Mouse (Mus musculus) MEL (cell line): Measurements from ENCODE around the gene 4930442H23Rik. TPM values are rescaled to one million over a fixed set of nuclear protein-coding genes. Genes with fewer than 3 reads are reported as not detected.

Experiments used
- DNase-seq: peaks from one replicate; pipeline ENCODE4 v3.0.0; 2011; ENCODE audit warnings: low read depth, low spot score
- H3K27ac ChIP-seq: 2 replicates; pipeline ENCODE4 v1.5.1; 2012; ENCODE audit warnings: low read depth, mild to moderate bottlenecking, control low read depth, low read length, moderate library complexity; ENCODE audit not compliant: control insufficient read depth
- H3K27me3 ChIP-seq, 2 experiments: fragments of 150-350 bp in 1 of 2; sonication (generic) in 1 of 2; 2 replicates each; pipeline ENCODE4 v1.6.1; 2012; ENCODE audit warnings: low read length in 2 of 2, mild to moderate bottlenecking in 2 of 2, improper control_type of control experiment in 1 of 2, moderate library complexity in 1 of 2; ENCODE audit not compliant: insufficient read depth in 2 of 2, control insufficient read depth in 1 of 2
- H3K36me3 ChIP-seq, 2 experiments: 2 replicates each; pipeline ENCODE4 v1.6.1; 2012 to 2014; ENCODE audit warnings: low read length in 2 of 2, improper control_type of control experiment in 1 of 2, inconsistent platforms in 1 of 2, mild to moderate bottlenecking in 1 of 2; ENCODE audit not compliant: insufficient read depth in 2 of 2, control insufficient read depth in 1 of 2
- H3K4me1 ChIP-seq, 2 experiments: fragments of 150-350 bp in 1 of 2; sonication (generic) in 1 of 2; 2 replicates each; pipeline ENCODE4 v1.6.1; 2012; ENCODE audit warnings: low read length in 2 of 2, improper control_type of control experiment in 1 of 2, mild to moderate bottlenecking in 1 of 2; ENCODE audit not compliant: insufficient read depth in 2 of 2, control insufficient read depth in 1 of 2
- H3K4me3 ChIP-seq, 2 experiments: fragments of 150-350 bp in 1 of 2; sonication (generic) in 1 of 2; 2 replicates each; pipeline ENCODE4 v1.5.1; 2012; ENCODE audit warnings: low read depth in 2 of 2, low read length in 2 of 2, mild to moderate bottlenecking in 2 of 2, moderate library complexity in 2 of 2, control low read depth in 1 of 2, improper control_type of control experiment in 1 of 2; ENCODE audit not compliant: control insufficient read depth in 1 of 2, insufficient read depth in 1 of 2
- H3K79me2 ChIP-seq: 2 replicates; pipeline ENCODE4 v1.6.1; 2012; ENCODE audit warnings: mild to moderate bottlenecking, low read length, moderate library complexity; ENCODE audit not compliant: control insufficient read depth, poor library complexity, insufficient read depth
- H3K9ac ChIP-seq: 2 replicates; pipeline ENCODE4 v1.6.1; 2012; ENCODE audit warnings: low read depth, mild to moderate bottlenecking, control low read depth, low read length, moderate library complexity; ENCODE audit not compliant: control insufficient read depth, poor library complexity, severe bottlenecking
- H3K9me3 ChIP-seq: fragments of 150-350 bp; sonication (generic); replicated peaks from 2 replicates; pipeline ENCODE4 v1.6.1; 2012; ENCODE audit warnings: mild to moderate bottlenecking, low read length, improper control_type of control experiment, moderate library complexity; ENCODE audit not compliant: insufficient read depth
- BHLHE40 ChIP-seq: IDR thresholded peaks from 2 replicates; pipeline ENCODE4 v1.6.1; 2012; ENCODE audit warnings: low read depth, mild to moderate bottlenecking, inconsistent platforms, low read length, improper control_type of control experiment, borderline replicate concordance
- CHD1 ChIP-seq: IDR thresholded peaks from 2 replicates; pipeline ENCODE4 v1.6.1; 2012; ENCODE audit warnings: low read depth, mild to moderate bottlenecking, inconsistent platforms, low read length, improper control_type of control experiment
- CHD2 ChIP-seq: IDR thresholded peaks from 2 replicates; pipeline ENCODE4 v1.6.1; 2011; ENCODE audit warnings: low read length, improper control_type of control experiment
- CTCF ChIP-seq, 3 experiments: IDR thresholded peaks in 2 of 3; conservative IDR thresholded peaks in 1 of 3; 2 replicates each; pipeline ENCODE4 v1.5.1; 2011 to 2012; ENCODE audit warnings: low read length in 3 of 3, low read depth in 2 of 3, mild to moderate bottlenecking in 2 of 3, improper control_type of control experiment in 1 of 3, inconsistent platforms in 1 of 3, mixed read lengths in 1 of 3, moderate library complexity in 1 of 3; ENCODE audit not compliant: control insufficient read depth in 1 of 3, insufficient read depth in 1 of 3, poor library complexity in 1 of 3, severe bottlenecking in 1 of 3
- E2F4 ChIP-seq: IDR thresholded peaks from 2 replicates; pipeline ENCODE4 v1.6.1; 2011; ENCODE audit warnings: low read depth, low read length, improper control_type of control experiment, borderline replicate concordance
- ELF1 ChIP-seq: IDR thresholded peaks from 2 replicates; pipeline ENCODE4 v1.6.1; 2014; ENCODE audit warnings: low read depth, mild to moderate bottlenecking, inconsistent platforms, low read length, improper control_type of control experiment, moderate library complexity
- EP300 ChIP-seq, 2 experiments: IDR thresholded peaks; 2 replicates each; pipeline ENCODE4 v1.6.1; 2011; ENCODE audit warnings: improper control_type of control experiment in 2 of 2, low read length in 2 of 2, low read depth in 1 of 2, mild to moderate bottlenecking in 1 of 2
- ETS1 ChIP-seq: IDR thresholded peaks from 2 replicates; pipeline ENCODE4 v1.6.1; 2012; ENCODE audit warnings: low read depth, mild to moderate bottlenecking, inconsistent platforms, low read length, improper control_type of control experiment, moderate library complexity
- GABPA ChIP-seq: IDR thresholded peaks from 2 replicates; pipeline ENCODE4 v1.6.1; 2012; ENCODE audit warnings: low read depth, mild to moderate bottlenecking, inconsistent platforms, low read length, improper control_type of control experiment, moderate library complexity
- GATA1 ChIP-seq: IDR thresholded peaks from 2 replicates; pipeline ENCODE4 v1.6.1; 2011; ENCODE audit warnings: low read depth, low read length, improper control_type of control experiment
- HCFC1 ChIP-seq: IDR thresholded peaks from 2 replicates; pipeline ENCODE4 v1.6.1; 2012; ENCODE audit warnings: low read depth, mild to moderate bottlenecking, inconsistent platforms, low read length, improper control_type of control experiment, moderate library complexity
- JUND ChIP-seq: IDR thresholded peaks from 2 replicates; pipeline ENCODE4 v1.6.1; 2011; ENCODE audit warnings: low read depth, mild to moderate bottlenecking, improper control_type of control experiment, low read length
- KAT2A ChIP-seq: conservative IDR thresholded peaks from 2 replicates; pipeline ENCODE4 v1.6.1; 2012; ENCODE audit warnings: low read depth, low read length, improper control_type of control experiment, inconsistent platforms
- MAX ChIP-seq: IDR thresholded peaks from 2 replicates; pipeline ENCODE4 v1.6.1; 2011; ENCODE audit warnings: low read length, improper control_type of control experiment
- MAZ ChIP-seq: IDR thresholded peaks from 2 replicates; pipeline ENCODE4 v1.6.1; 2012; ENCODE audit warnings: low read depth, mild to moderate bottlenecking, inconsistent platforms, low read length, improper control_type of control experiment
- MEF2A ChIP-seq: IDR thresholded peaks from 2 replicates; pipeline ENCODE4 v1.6.1; 2014; ENCODE audit warnings: low read depth, mild to moderate bottlenecking, inconsistent platforms, low read length, improper control_type of control experiment; ENCODE audit not compliant: poor library complexity, insufficient replicate concordance, severe bottlenecking; ENCODE audit errors: extremely low read depth
- MXI1 ChIP-seq: IDR thresholded peaks from 2 replicates; pipeline ENCODE4 v1.6.1; 2011; ENCODE audit warnings: mild to moderate bottlenecking, low read depth, low read length, improper control_type of control experiment
- MYB ChIP-seq: IDR thresholded peaks from 2 replicates; pipeline ENCODE4 v1.6.1; 2011; ENCODE audit warnings: mild to moderate bottlenecking, low read depth, low read length, improper control_type of control experiment
- MYC ChIP-seq: IDR thresholded peaks from 2 replicates; pipeline ENCODE4 v1.6.1; 2011; ENCODE audit warnings: low read depth, mild to moderate bottlenecking, low read length, improper control_type of control experiment, moderate library complexity
- NELFE ChIP-seq: IDR thresholded peaks from 2 replicates; pipeline ENCODE4 v1.6.1; 2011; ENCODE audit warnings: low read depth, low read length, improper control_type of control experiment
- NRF1 ChIP-seq: IDR thresholded peaks from 2 replicates; pipeline ENCODE4 v1.6.1; 2014; ENCODE audit warnings: low read depth, mild to moderate bottlenecking, inconsistent platforms, low read length, improper control_type of control experiment, moderate library complexity; ENCODE audit not compliant: poor library complexity, insufficient read depth, severe bottlenecking
- POLR2A ChIP-seq, 2 experiments: IDR thresholded peaks; 2 replicates each; pipeline ENCODE4 v1.6.1; 2011 to 2012; ENCODE audit warnings: low read length in 2 of 2, mild to moderate bottlenecking in 2 of 2, control low read depth in 1 of 2, improper control_type of control experiment in 1 of 2, low read depth in 1 of 2, moderate library complexity in 1 of 2; ENCODE audit not compliant: control insufficient read depth in 1 of 2, insufficient read depth in 1 of 2, poor library complexity in 1 of 2
- POLR2AphosphoS2 ChIP-seq: IDR thresholded peaks from 2 replicates; pipeline ENCODE4 v1.6.1; 2011; ENCODE audit warnings: low read length, improper control_type of control experiment
- POLR2AphosphoS5 ChIP-seq: IDR thresholded peaks from 2 replicates; pipeline ENCODE4 v1.6.1; 2012; ENCODE audit warnings: low read depth, borderline replicate concordance, mild to moderate bottlenecking, inconsistent platforms, low read length, moderate library complexity, mixed read lengths
- RAD21 ChIP-seq: IDR thresholded peaks from 2 replicates; pipeline ENCODE4 v1.6.1; 2011; ENCODE audit warnings: mild to moderate bottlenecking, low read depth, low read length, improper control_type of control experiment
- SIN3A ChIP-seq: IDR thresholded peaks from 2 replicates; pipeline ENCODE4 v1.6.1; 2012; ENCODE audit warnings: low read length, improper control_type of control experiment, inconsistent platforms
- SMC3 ChIP-seq: IDR thresholded peaks from 2 replicates; pipeline ENCODE4 v1.6.1; 2011; ENCODE audit warnings: low read depth, low read length, improper control_type of control experiment
- TAL1 ChIP-seq: IDR thresholded peaks from 2 replicates; pipeline ENCODE4 v1.6.1; 2012; ENCODE audit warnings: mild to moderate bottlenecking, inconsistent platforms, low read length, moderate library complexity, mixed read lengths
- TBP ChIP-seq: IDR thresholded peaks from 2 replicates; pipeline ENCODE4 v1.8.0; 2011; ENCODE audit warnings: low read depth, low read length, improper control_type of control experiment
- TCF12 ChIP-seq: IDR thresholded peaks from 2 replicates; pipeline ENCODE4 v1.6.1; 2014; ENCODE audit warnings: low read depth, mild to moderate bottlenecking, inconsistent platforms, low read length, improper control_type of control experiment, moderate library complexity
- UBTF ChIP-seq: IDR thresholded peaks from 2 replicates; pipeline ENCODE4 v1.6.1; 2012; ENCODE audit warnings: low read depth, mild to moderate bottlenecking, inconsistent platforms, low read length, improper control_type of control experiment, moderate library complexity, borderline replicate concordance; ENCODE audit not compliant: insufficient read depth
- USF1 ChIP-seq: IDR thresholded peaks from 2 replicates; pipeline ENCODE4 v1.6.1; 2014; ENCODE audit warnings: low read depth, mild to moderate bottlenecking, inconsistent platforms, low read length, improper control_type of control experiment, moderate library complexity
- USF2 ChIP-seq, 2 experiments: IDR thresholded peaks; 2 replicates each; pipeline ENCODE4 v1.6.1; 2011 to 2012; ENCODE audit warnings: improper control_type of control experiment in 2 of 2, low read length in 2 of 2, borderline replicate concordance in 1 of 2, inconsistent platforms in 1 of 2, low read depth in 1 of 2, mild to moderate bottlenecking in 1 of 2; ENCODE audit not compliant: insufficient read depth in 1 of 2
- ZC3H11A ChIP-seq: IDR thresholded peaks from 2 replicates; pipeline ENCODE4 v1.6.1; 2012; ENCODE audit warnings: low read depth, mild to moderate bottlenecking, inconsistent platforms, low read length, improper control_type of control experiment
- ZKSCAN1 ChIP-seq: IDR thresholded peaks from 2 replicates; pipeline ENCODE4 v1.6.1; 2012; ENCODE audit warnings: low read depth, mild to moderate bottlenecking, inconsistent platforms, low read length, improper control_type of control experiment, moderate library complexity
- ZMIZ1 ChIP-seq: IDR thresholded peaks from 2 replicates; pipeline ENCODE4 v1.6.1; 2012; ENCODE audit warnings: low read depth, mild to moderate bottlenecking, inconsistent platforms, low read length, improper control_type of control experiment, moderate library complexity
- ZNF384 ChIP-seq: IDR thresholded peaks from 2 replicates; pipeline ENCODE4 v1.6.1; 2012; ENCODE audit warnings: low read depth, mild to moderate bottlenecking, inconsistent platforms, low read length, improper control_type of control experiment
- polyA plus RNA-seq, 2 experiments: library from polyadenylated mRNA; stranded (reverse) in 1 of 2; unstranded in 1 of 2; fragments of >175 nt in 1 of 2; fragments of >200 nt in 1 of 2; gene quantifications; 2 replicates each; pipeline versions ENCODE4 v1.2.1 to v1.2.4; 2012; ENCODE audit warnings: low replicate concordance in 2 of 2, low read depth in 1 of 2; ENCODE audit not compliant: insufficient read length in 2 of 2, insufficient read depth in 1 of 2, missing spikeins in 1 of 2
- total RNA-seq: library from RNA; depleted of rRNA; stranded (reverse); fragments of 300-350 nt; gene quantifications from 2 replicates; pipeline ENCODE4 v1.2.3, GENCODE M21; 2012

The 4930442H23Rik gene
- total and polyA plus RNA-seq, 3 experiments: 0.31 to 0.42 TPM; not detected in 1

DNA sequence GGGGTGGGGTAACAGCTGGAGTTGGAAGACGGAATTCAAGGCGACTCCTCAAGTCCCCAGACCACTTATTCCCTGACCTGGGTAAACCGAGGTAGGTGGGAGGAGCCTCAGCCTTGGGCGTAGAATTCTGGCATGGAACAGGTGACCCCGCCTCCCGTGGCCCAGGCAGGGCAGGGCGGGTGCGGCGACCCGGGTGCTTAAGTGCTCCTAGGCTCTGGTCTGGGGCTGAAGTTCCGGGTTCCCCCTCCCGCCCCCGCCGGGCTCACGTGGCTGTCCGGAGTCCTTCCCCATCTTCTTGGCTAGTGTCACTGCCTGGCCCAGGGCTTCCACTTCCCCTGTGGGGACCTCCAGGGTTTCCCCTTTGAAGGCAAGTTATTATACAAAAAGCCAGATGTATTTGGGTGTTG lies 49.5 kb downstream of the 4930442H23Rik start:
- Histone ChIP-seq H3K79me2 (peaks cover 26% of the 10 kb centered on the region), H3K9me3 (no peaks in the 10 kb centered on the region), H3K4me3 (peak overlapping the region; percentile 61 to 97), H3K9ac (peak overlapping the region; percentile 95), H3K4me1 (peaks cover 6 to 15% of the 10 kb centered on the region in 2 experiments; a peak in 3 of 4 replicates), H3K27ac (peak overlapping the region; percentile 93), H3K27me3 (no peaks in the 10 kb centered on the region), H3K36me3 (peaks cover 0 to 14% of the 10 kb centered on the region in 2 experiments; a peak in 2 of 4 replicates)
- DNase-seq: peak; percentile 92
- TF ChIP-seq MXI1 (peak; percentile 95), SIN3A (peak; percentile 81), MAX (peak; percentile 88), EP300 (IDR thresholded peaks at IDR 0.05; ENCODE audit: low read depth in 1 of 2, low read length in 2 of 2) (peak in 1 of 2 experiments; percentile 32; a peak in 1 of 4 replicates), HCFC1 (peak; percentile 73), ZC3H11A (no peak), RAD21 (no peak), NELFE (peak; percentile 74), KAT2A (no peak; the same call in 1 of the 2 replicates), CHD2 (no peak), CTCF (IDR thresholded peaks at IDR 0.05 in 2 of 3, conservative IDR thresholded peaks at IDR 0.05 in 1 of 3; ENCODE audit: control insufficient read depth in 1 of 3, insufficient read depth in 1 of 3, low read depth in 2 of 3, low read length in 3 of 3, poor library complexity in 1 of 3, severe bottlenecking in 1 of 3) (no peak), USF2 (IDR thresholded peaks at IDR 0.05; ENCODE audit: borderline replicate concordance in 1 of 2, insufficient read depth in 1 of 2, low read depth in 1 of 2, low read length in 2 of 2) (peak in 1 of 2 experiments; percentile 54; a peak in 1 of 4 replicates), GATA1 (no peak), MYB (no peak), TCF12 (peak; percentile 14; the same call in 1 of the 2 replicates), USF1 (peak; percentile 94), JUND (no peak), MEF2A (no peak), POLR2AphosphoS5 (no peak), ETS1 (peak; percentile 69), SMC3 (no peak), BHLHE40 (peak; percentile 95), TAL1 (no peak), ZNF384 (no peak), TBP (peak; percentile 80), ZMIZ1 (peak; percentile 61; the same call in 1 of the 2 replicates), E2F4 (0 out of 2 replicates have a peak, but pooled peaks have one; percentile 33), CHD1 (no peak), NRF1 (no peak), MAZ (peak; percentile 92), GABPA (no peak), ELF1 (peak; percentile 94), ZKSCAN1 (no peak), POLR2A (IDR thresholded peaks at IDR 0.05; ENCODE audit: control insufficient read depth in 1 of 2, insufficient read depth in 1 of 2, low read depth in 1 of 2, low read length in 2 of 2, poor library complexity in 1 of 2) (peak; percentile 28 to 75; a peak in 2 of 4 replicates), POLR2AphosphoS2 (peak; percentile 51; the same call in 1 of the 2 replicates), UBTF (no peak), MYC (peak; percentile 80)
